Mouse (Mus musculus) fat pad, adult 2 months (tissue): ENCODE results near the gene Ube2e1.
"Not testable (repeated sequence)": the region's sequence is repeated elsewhere in the genome, so short reads cannot be mapped to it uniquely, and the experiment has no call there.

Source experiments
- DNase-seq: peaks from one replicate; pipeline ENCODE4 v3.0.0-alpha.2; 2011; ENCODE audit warnings: low read depth, low spot score; ENCODE audit errors: extremely low read depth

The Ube2e1 gene

DNA sequence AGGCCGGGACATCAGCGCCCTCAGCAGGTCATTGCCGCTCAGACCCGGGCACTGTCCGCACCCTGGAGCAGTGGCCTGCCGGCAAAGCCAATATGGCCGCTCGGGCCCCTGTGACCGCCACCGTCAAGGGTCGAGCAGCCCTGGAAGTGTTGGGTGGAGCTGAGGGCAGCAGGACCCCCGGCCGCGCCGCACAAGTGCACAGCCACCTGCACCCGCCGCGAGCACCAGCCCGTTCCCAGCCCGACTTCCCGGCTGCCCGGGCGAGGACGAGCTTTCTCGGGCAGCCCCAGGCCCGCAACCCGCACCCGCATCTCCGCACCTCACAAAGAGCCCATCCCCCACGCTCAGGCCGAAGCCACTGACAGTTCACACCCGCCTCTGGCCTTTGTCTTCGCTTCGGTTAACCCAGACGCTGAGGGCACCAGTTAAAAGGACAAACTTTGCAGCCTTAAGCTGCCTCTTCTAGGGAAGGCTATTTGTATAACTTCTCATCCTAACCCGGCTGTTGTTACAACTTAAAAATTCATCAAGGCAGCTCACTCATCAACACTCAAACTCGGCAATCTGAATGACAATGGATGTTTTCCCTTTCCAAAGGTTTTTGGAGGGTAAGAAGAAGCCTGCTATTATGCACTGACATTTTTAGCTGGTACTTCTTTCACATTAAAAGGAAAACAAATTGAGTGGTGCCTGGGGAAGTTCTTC is 4.5 kb downstream of the Ube2e1 start:
- no peak for DNase-seq

DNA sequence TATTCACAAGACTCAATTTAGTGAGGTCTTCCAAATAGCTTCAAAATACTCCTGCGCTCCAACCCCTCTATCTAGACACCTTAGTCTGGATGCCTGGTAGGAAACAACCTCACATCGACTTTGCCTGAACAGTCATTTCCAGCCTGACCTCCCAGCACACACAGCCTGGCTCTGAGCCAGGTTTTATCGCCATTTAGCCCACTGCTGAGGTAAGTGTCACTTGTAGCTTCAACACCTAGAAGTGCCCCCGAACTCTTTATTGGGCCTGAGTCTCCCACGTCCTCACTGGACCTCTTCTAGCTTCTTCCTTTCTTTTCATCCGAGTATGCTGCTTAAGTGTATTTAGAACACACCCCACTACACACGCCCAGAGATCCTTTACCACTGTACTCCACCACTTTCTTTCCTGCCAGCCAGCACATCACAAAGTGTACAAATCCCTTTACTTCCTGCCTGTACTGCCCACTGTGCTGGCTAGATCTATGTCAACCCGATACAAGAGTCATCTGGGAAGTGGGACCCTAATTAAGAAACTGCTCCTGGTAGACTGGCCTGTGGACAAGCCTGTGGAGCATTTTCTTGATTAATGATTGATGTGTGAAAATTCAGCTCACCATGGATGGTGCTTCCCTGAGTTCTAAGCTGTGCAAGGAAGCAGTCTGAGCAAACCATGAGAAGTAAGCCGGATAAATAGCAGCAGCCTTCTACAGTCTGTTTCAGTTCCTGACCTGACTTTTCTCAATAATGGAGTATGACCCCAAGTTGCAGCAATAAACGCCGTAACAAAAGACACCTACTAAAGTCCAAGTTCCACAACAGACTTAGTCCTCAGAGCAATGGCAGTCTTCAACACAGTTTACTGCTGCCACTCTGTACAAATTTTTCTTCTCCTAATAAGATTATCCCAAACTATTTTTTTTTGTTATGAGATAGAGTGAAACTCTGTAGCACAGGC is 13.9 kb downstream of the Ube2e1 start:
- DNase-seq, result no peak

DNA sequence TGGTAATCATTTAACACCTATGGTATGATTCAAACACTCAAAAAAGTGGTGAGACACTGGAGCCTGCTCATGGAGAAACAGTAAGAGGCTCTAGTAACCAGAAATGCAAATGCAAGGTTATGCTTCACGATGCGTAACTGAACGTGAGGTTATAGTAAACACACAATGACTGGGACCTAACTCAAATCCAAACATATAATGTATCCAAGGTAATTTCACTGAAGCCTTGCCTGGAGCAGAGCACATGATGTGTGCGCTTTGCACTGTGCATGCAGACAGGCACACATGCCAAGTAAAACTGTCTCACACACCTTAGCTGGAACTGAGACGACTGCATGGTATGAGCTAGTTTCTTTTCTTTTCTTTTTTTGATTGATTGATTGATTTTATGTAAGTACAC is 27.5 kb downstream of the Ube2e1 start:
- DNase-seq, result no peak

DNA sequence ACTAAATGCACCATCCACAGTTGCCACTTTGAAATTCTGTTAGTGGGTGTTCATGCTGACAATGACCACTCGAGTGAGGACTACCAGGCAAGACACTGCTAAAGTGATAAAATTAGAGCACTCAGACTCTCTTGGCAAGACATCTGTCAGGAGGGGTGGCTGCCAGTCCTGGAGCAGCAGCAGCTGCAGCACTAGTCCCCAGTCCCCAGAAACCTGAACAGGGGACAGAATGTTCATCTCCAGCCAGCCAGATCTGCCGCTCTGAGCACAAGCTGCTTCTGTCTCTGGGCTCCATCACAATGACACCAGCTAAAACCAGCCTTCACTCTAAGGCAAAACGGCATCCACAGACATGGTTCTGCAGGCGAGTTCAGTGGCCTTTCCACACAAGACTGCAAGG is 28.4 kb downstream of the Ube2e1 start:
- no peak for DNase-seq

DNA sequence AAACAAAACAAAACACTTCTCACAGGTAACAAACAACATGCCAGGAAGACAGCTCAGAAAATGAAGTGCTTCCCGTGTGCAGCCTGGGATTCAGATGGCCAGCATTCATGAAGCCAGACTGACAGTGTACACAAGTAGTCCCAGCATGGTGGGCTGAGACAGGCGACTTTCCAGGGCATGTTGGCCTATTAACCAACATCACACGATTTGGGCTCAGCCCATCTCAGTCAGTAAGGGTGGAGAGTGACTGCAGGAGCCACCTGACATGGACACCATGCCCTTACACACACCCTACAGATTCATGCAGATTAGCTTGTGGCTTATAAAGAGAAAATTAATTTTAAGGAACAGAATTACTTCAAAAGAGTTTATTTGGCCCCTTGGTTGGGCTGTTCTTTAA is 28.9 kb downstream of the Ube2e1 start:
- no peak for DNase-seq

DNA sequence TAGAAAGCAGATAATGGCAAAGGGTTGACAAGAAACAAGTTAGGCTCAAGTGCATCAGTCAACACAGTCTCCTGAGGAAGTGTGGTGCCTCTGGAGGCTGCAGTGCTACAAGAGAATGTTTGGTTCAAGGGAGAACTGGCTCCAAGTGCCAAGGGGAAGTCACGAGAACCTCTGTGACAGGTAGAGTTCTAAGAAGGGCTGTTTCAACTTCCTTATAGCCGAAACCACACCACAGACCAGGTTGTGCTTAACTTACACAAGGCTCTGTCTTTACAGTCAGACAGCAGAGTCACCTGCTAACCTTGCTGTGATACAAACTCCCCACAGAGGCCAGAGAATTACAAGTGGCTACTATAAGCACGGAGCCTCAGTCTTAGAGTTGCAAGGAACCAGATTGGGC is 30.1 kb downstream of the Ube2e1 start:
- DNase-seq, result no peak

DNA sequence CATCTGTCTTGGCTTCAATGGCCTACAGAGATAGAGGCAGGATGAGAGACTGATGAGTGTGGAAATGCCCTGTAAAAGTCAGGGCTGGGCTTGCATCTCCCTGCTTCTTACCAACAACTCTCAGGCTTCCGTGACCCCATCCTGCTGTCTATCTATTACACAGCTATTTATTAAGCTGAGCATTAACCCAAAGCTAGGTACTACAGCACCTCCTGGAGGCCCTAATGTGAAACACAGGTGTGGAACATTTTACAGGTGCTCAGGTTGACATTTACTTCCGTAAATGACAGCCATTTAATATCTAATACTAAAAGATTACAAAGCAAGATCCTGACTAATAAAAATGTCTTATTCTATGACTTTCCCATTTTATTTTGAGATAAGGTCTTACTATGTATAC is 31.0 kb downstream of the Ube2e1 start:
- no peak for DNase-seq

DNA sequence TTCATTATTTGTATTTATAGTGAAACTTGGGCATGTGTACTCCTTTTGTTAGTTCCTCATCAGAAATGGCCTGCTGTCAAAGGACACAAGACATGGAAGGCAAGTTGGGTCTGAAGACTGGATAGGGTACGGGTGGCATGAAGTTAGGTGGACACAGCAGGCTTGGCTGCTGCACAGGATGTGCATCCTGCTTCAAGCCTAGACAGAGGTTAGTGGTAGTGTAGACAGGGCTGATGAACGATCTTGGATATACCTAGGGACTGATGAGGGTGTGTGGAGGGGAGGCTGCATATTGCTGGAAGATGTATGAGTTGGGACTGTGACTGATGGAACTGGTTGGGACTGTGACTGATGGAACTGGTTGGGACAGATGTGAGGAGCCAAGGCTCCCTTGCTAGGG is 32.8 kb downstream of the Ube2e1 start:
- no peak for DNase-seq

DNA sequence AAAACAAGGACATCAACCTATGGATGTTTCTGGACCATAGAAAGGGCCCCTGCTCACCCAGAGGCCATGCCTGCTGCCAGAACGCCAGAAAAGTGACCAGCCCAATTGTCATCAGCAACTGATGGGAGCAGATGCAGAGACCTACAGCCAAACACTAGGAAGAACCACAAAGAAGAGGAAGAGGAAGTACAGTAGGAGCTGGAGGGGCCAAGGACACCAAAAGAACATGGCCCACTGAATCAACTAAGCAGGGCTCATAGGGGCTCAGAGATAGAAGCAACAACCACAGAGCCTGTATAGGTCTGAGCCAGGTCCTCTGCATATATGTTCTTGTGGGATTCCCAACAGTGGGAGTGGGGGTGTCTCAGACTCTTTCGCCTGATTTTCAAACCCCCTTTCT is 34.2 kb downstream of the Ube2e1 start:
- DNase-seq, result no peak

DNA sequence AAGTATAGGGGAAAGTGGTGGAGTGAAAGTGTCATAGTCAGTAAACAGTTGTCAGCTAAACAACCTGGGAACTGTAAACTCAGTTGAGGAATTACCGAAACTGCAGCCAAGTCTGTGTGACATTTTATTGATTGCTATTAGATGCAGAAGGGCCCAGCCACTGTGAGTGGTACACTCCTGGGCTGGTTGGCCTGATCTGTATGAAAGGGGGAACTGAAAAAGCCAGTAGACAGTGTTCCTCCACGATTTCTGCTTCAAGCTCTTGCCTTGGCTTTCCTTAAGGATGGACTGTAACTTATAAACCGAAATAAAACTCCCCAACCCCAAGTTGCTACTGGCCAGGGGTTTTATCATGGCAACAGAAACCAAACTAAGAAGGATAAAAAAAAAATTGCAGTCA is 39.1 kb downstream of the Ube2e1 start:
- no peak for DNase-seq

DNA sequence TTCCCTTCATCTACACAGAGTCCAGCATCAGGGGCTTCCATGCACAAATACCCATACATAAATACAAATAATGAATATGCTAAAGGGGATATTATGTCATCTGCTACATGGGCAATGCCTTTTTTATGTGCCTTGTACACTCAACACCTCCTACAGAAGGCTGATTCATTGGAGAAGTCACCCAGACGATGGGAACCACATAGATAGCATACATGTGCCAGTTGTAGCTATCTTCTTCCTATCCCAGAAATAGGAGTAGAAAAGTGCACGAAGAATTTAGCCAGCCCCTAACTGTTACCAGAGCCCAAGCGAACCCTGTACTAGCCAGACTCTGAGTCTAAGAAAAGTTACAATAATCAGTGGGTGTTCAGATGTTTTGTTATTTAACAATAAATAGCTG is 39.5 kb downstream of the Ube2e1 start:
- no peak for DNase-seq

DNA sequence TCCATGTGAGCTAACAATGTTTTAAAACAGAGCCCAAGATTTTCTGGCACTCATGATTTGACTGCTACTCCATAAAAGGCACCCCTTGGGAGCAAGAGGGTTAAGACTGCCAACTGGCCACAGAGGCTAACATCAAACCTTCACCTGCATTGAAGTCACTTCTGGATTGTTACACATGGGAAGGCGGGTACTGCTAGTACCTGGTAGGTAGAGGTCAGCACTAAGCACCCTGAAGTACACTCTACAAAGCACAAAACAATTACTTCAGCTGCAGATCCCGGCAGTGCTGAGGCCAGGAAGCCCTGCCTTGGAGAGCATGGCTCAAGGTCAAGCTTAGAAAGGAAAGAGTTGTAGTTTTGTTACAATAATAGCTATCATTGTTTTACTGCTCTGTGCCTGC is 44.3 kb downstream of the Ube2e1 start:
- no peak for DNase-seq

DNA sequence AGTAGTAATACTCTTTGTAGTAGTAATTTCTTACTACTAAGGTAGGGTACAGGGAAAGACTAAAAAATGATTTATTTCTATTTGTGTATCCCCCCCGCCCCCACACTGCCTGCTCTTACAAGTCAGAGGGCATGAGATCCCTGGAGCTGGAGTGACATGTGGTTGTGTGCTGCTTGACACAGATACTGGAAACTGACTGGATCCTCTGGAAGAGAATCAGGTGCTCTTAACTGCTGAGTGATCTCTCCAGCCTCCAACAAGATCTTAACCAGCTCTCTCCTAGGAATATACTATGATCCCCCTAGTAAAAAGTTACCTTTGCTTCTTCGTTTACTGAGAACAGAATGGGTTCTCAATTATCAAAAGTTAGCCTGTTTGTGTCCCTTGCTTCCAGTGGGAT is 45.2 kb downstream of the Ube2e1 start:
- no peak for DNase-seq

DNA sequence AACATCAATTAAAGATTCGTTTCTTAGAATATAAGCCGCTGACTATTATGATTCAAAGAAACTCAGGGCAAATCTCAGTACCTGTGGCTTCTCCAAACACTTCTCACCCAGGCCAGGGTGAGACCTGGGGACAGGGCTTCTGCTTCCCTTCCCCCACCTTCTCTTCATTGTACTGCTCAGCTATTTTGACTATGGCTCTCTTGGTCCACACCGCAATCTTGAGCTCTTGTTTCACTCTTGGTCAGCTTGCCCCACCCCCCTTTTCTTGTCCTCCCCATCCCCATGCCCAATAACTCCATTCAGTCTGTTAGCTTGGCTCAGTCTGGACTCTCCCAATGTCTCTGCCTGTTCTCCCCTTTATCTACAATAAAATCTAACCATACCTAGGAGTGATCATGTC is 46.2 kb downstream of the Ube2e1 start:
- no peak for DNase-seq

DNA sequence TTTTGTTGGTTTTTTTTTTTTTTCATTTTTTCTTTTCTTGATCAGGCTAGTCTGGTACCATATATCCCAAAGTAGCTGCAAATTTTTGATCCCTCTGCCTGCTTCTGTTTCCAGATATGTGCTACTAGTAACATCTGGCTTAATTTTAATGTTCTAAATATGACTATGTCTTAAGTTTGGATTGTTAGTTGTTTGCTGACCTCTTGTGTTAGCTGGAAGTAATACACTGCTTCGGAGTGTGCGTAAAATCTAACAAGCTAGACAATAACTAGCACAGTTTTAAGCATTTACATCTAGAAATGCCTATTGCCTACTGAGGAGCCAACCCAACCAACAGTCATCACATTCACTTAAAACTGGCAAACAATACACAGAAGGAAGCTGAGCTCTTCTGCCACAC is 47.1 kb downstream of the Ube2e1 start:
- DNase-seq, result no peak

DNA sequence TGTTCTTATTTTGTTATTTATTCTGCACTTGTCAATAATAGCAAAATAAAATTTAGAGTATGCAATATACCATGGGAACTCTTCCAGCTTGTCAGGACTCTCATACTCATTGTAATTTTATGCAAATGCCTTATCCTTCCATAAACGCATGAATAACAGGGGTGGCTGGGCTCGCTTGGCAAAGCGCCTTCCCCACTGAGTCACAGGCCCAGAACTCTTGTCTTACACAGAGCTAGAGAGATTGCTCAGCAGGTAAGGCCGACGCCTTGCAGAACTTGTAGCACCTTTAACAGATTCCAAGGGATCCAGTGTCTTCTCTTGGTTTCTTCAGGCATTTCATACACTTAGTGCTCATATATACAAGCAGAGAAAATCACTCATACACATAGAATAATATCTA is 51.3 kb downstream of the Ube2e1 start:
- no peak for DNase-seq

DNA sequence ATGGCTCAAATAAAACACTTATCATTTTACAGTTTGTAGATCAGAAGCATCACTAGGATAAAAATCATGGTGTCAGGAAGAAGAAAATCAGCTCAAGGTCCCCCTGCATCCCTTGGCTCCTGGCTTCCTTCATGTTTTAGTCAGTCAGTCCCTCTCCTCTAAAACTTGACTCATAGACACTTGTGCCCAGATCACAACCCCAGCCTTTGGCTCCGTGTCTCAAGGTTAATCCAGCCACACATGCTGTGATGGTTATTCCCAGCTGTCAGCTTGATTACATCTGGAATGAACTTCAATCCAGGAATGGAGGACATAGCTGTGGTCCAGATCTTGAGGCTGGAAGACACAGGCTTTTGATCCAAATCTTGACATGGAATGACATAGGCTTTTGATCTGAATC is 57.1 kb downstream of the Ube2e1 start:
- DNase-seq, result no peak

DNA sequence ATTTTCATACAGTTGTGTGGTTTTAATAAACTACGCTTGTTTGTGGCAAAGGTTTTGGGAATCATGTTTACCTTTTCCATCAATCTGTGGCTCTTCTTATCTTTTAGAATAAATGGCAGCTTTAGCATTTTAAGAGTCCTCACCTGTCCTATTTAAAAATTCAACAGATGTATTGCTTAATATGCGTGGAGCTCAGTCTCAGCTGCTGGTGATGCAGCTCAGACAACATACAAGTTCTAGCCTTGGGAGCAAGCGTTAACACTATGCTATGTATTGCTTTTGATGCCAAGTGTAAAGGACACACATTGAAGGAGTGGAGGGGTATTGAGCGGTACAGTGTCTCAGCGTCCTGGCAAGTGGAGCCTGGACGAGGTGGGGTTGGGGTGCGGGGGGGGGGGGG is 60.0 kb downstream of the Ube2e1 start:
- no peak for DNase-seq

DNA sequence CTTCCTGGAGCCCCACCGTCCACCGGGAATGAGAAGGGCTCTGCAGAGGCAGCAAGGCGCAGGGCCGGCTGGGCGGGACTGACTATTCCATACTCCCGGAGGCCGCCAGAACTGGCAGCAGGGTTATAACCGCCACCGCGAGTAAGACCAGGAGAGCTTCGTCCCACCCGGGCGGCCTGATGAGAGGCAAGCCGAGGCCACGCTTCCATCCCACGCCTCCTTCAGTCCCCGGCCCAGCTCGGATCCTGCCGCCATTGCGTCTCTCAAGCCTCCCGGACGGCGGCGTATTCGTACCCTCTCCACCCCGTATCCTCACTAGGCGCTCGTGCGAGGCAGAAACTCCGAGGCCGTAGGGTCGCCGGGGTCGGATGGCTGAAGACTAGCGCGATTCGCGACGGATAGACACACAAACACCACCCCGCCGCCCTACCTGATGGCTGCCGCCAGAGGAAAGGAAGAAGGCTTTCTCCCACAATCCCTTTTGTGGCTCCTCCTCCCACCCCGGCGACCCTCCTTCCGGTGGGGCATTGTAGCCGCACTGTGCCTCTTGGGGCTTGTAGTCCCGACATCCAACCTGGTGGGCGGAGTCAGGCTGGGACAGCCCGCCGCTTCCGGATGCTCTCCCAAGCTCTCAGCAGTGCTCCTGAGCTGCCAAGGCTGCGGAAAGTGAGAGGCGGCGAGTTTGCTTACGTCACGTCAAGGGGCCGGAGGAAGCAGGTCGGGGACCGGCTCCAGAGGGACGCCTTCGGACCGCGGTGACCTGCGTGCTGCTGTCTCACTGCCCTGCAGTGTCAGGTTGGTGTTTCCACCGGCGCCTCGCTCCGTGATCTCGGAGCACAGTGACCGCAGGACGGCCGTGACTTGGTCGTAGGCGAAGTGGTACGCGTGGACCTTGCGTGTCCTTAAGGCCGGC is 60.9 kb downstream of the Ube2e1 start, which contains the start of the genes Nkiras1 and Rpl15:
TSS of gene Nkiras1 (plus strand) at position 608 of the 913 bp plus-strand sequence.
TSS of gene Rpl15 (minus strand) at position 863 of the 913 bp plus-strand sequence.
- DNase-seq, result peak; percentile 94

DNA sequence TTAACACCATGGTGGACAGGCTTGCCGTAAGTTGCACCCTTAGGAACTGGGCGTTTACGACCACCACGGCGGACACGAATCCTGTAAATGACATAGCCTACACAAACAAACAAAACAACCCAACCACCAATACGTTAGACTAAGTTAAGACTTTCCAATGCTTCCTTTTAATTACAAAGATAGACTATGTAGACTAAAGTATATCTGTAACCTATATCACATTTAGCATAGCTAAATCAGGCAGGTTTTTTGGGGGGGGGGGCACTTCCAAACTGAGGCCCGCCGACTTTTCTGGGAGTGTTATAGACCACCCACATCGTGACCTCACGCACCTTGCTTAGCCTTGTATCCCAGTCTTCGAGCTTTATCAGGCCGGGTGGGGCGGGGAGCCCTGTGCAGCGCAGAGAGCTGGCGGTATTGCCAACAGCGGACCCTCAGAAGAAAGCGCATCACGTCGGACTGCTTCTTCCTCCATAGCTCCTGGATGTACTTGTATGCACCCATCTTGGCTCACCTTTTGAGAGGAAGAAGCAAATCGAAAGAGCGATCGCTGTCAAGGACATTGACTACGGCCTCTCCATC is 61.6 kb downstream of the Ube2e1 start:
- DNase-seq, result not testable (repeated sequence)

DNA sequence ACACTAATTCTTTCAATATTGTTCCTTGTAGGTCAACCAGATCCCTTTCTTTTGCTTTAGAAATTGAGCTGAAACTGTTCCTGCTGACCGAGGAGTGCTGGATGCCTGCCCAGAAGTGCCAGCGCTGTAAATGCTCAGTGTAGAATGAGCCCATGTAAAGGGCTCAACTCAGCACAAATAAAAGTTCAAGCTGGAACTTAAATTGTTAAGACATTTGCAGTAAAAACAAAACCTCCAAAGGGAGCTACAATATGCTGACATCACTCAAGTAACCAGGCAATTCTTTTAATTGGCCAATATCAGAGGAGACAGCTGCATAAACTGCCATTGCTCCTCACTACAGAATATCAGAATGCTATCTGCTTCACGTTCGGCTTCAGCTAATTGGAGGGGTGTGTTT is 68.2 kb downstream of the Ube2e1 start:
- DNase-seq, result no peak
